Mouse (Mus musculus): Measurements from ENCODE around the gene Tnrc18.

DNA sequence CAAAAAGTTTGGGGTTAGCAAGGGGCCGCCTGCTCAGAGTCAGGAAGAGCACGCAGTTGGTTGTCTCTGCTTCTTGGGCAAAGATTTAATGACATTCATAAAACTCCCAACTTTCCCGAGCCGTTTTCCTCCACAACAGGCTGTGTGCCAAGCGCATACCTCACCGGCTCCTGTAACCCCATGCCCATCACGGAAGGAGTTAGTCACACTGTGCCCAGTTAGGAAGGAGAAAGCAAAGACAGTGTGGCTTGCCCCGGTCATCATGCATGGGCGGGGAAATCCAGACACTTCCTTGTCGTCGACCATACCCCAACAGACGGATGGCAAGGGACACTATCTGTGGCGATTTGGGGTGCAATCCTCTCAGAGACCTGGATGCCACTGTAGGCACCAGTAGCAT, 19.8 kb downstream of the Tnrc18 start:
- TF ChIP-seq CTCF (IDR thresholded peaks at IDR 0.05; ENCODE audit: low read depth, low read length), result no peak
- TF ChIP-seq POLR2A (IDR thresholded peaks at IDR 0.05; ENCODE audit: extremely low read depth, insufficient read depth, low read length), result no peak
